Mouse (Mus musculus): ENCODE results near the gene Ints7. TPM values are rescaled to one million over a fixed set of nuclear protein-coding genes. Genes with fewer than 3 reads are reported as not detected.

The Ints7 gene
- polyA plus RNA-seq, 2 experiments: 13.5 to 16.8 TPM

DNA sequence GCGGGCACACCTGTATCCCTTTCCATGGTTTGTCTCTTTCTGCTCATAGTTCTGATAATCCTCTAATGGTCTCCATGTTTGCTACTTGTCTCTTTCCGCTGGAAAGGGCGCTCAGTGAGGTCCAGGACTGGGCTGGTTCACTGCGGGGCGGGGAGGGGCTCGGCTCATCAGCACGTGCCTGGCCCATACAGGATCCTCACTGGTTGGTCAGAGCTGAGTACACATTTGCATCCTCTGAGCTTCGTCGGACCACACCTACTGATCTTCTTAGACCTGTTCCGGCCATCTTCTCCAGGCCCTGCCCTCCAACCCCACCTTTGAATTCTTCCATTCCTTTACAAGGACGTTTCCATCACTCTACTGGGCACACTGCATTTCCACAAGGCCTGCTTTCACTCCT, 90.9 kb downstream of the Ints7 start:
- Histone ChIP-seq H3K9ac (replicated peaks) (no peak overlapping the region), H3K9me3 (ENCODE audit: control insufficient read depth, low read length) (no peaks in the 10 kb centered on the region), H3K4me1 (replicated peaks; ENCODE audit: control insufficient read depth in 2 of 2, insufficient read depth in 2 of 2, low read length in 1 of 2) (peaks cover 0 to 13% of the 10 kb centered on the region in 2 experiments; a peak in 2 of 4 replicates), H3K27ac (no peak overlapping the region), H3K4me3 (ENCODE audit: insufficient read depth in 1 of 2, low read depth in 2 of 2, low read length in 2 of 2) (no peak overlapping the region), H3K4me2 (ENCODE audit: low read depth) (no peak overlapping the region), H3K36me3 (replicated peaks; ENCODE audit: control insufficient read depth, insufficient read depth, low read depth) (no peaks in the 10 kb centered on the region), H3K27me3 (ENCODE audit: control insufficient read depth, insufficient read depth, low read length) (no peaks in the 10 kb centered on the region)
- TF ChIP-seq EP300 (IDR thresholded peaks at IDR 0.05; ENCODE audit: low read depth): no peak
- no peak for TF ChIP-seq CTCF (IDR thresholded peaks at IDR 0.05; ENCODE audit: low read depth)
- DNase-seq (ENCODE audit: low read depth in 3 of 3, low spot score in 3 of 3) (no peak), ATAC-seq (ENCODE audit: insufficient read depth) (no peak)
- WGBS (ENCODE audit: insufficient replicate concordance): 63% methylated on average over 11 of the region's 11 CpGs

DNA sequence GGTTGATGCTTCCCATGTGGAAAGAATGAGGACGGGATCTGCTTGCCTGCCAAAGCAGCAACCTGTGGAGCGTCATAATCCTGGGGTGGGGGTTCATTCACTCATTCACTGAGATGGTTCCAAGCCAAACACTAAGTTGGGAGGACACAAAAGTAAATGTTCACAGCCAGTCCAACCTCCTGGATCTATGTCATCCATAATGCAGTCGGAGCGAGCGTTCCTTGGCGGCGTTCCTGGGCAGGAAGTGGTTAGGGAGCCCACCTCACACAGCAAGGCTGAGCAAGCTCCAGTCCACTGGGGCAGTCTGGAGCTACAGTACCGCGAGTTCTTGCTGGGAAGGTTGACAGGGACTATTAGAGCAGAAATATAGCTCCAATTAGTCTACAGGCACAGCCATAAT, 92.6 kb downstream of the Ints7 start:
- no peak overlapping the region for H3K4me2 ChIP-seq (ENCODE audit: low read depth)
- no peak for ATAC-seq (ENCODE audit: insufficient read depth)

More for the DNA sequence above, 92.6 kb downstream of the Ints7 start:
- peaks cover 0 to 4% of the 10 kb centered on the region in 2 experiments; a peak in 1 of 4 replicates for H3K4me1 ChIP-seq (replicated peaks; ENCODE audit: control insufficient read depth in 2 of 2, insufficient read depth in 2 of 2, low read length in 1 of 2)
- H3K9ac ChIP-seq (replicated peaks): no peak overlapping the region
- no peak overlapping the region for H3K4me3 ChIP-seq (ENCODE audit: insufficient read depth in 1 of 2, low read depth in 2 of 2, low read length in 2 of 2)
- TF ChIP-seq EP300 (IDR thresholded peaks at IDR 0.05; ENCODE audit: low read depth) (no peak), CTCF (IDR thresholded peaks at IDR 0.05; ENCODE audit: low read depth) (no peak)
- no peaks in the 10 kb centered on the region for H3K9me3 ChIP-seq (ENCODE audit: control insufficient read depth, low read length)
- H3K36me3 ChIP-seq (replicated peaks; ENCODE audit: control insufficient read depth, insufficient read depth, low read depth): no peaks in the 10 kb centered on the region
- 51% methylated on average over 9 of the region's 9 CpGs for WGBS (ENCODE audit: insufficient replicate concordance)
- H3K27me3 ChIP-seq (ENCODE audit: control insufficient read depth, insufficient read depth, low read length): no peaks in the 10 kb centered on the region
- no peak overlapping the region for H3K27ac ChIP-seq
- no peak for DNase-seq (ENCODE audit: low read depth in 3 of 3, low spot score in 3 of 3)

Other genes with a start within 250 kb of the Ints7 start
- 3.7 and 4.1 TPM in 2 replicates for gene Tmem206, start 249.7 kb upstream of the Ints7 start, polyA plus RNA-seq (2012; rRNA removed)
- 6.3 and 7.6 TPM in 2 replicates for gene Tmem206, start 249.7 kb upstream of the Ints7 start, polyA plus RNA-seq (2014; fragmentation: Nextera tagmentation; extraction: Ambion mirVana)
- 16.4 and 23.8 TPM in 2 replicates for gene Ppp2r5a, start 172.4 kb upstream of the Ints7 start, polyA plus RNA-seq (2012; rRNA removed)
- gene Ppp2r5a, start 172.4 kb upstream of the Ints7 start, polyA plus RNA-seq (2014; fragmentation: Nextera tagmentation; extraction: Ambion mirVana): 21.0 and 23.8 TPM in 2 replicates
- gene Dtl, start 92 bp upstream of the Ints7 start, polyA plus RNA-seq (2012; rRNA removed): 13.4 and 16.6 TPM in 2 replicates
- 29.0 and 30.7 TPM in 2 replicates for gene Dtl, start 92 bp upstream of the Ints7 start, polyA plus RNA-seq (2014; fragmentation: Nextera tagmentation; extraction: Ambion mirVana)
- gene Lpgat1, start 142.2 kb downstream of the Ints7 start, polyA plus RNA-seq (2012; rRNA removed): 3.0 and 4.3 TPM in 2 replicates
- gene Lpgat1, start 142.2 kb downstream of the Ints7 start, polyA plus RNA-seq (2014; fragmentation: Nextera tagmentation; extraction: Ambion mirVana): 7.7 and 12.9 TPM in 2 replicates
- 11.2 and 14.4 TPM in 2 replicates for gene Nek2, start 245.8 kb downstream of the Ints7 start, polyA plus RNA-seq (2012; rRNA removed)
- 28.8 and 33.0 TPM in 2 replicates for gene Nek2, start 245.8 kb downstream of the Ints7 start, polyA plus RNA-seq (2014; fragmentation: Nextera tagmentation; extraction: Ambion mirVana)

All from liver, embryonic 14.5 days (tissue).